Mouse (Mus musculus): ENCODE data around the gene Polr2i. TPM values are rescaled to one million over a fixed set of nuclear protein-coding genes. Genes with fewer than 3 reads are reported as not detected.
"Not testable (repeated sequence)": the region's sequence is repeated elsewhere in the genome, so short reads cannot be mapped to it uniquely, and the experiment has no call there.

Gene Polr2i
- total RNA-seq (2021): 10 to 100 TPM; 56.0 to 61.2 TPM
- long read RNA-seq, experiment 1, transcript Polr2i-201 (6 exons, 819 nt): major isoform, 19 of 25 reads
- long read RNA-seq, experiment 1, partial matches to known transcripts: 1 of 25 reads
- long read RNA-seq, experiment 1, other reads (novel, unspliced or antisense): 1 of 25 reads
- long read RNA-seq, experiment 2, transcript Polr2i-201 (6 exons, 819 nt): major isoform, 16 of 22 reads
- long read RNA-seq, experiment 2, partial matches to known transcripts: 1 of 22 reads
- long read RNA-seq, experiment 2, other reads (novel, unspliced or antisense): 0 of 22 reads

GRCm38 (mm10) chr7:30231669-30232454 lies at the start of gene Polr2i, which contains the start of gene Tbcb:
Polr2i (plus strand) TSS chr7:30231948.
Tbcb (minus strand) TSS chr7:30232272.
- peak; percentile 99 for DNase-seq
- intact Hi-C loops (cut with DNase I; ENCODE audit: low total_unique reads): loop anchor here (10.0 kb wide), 1 partner anchor 73 kb away; the partner anchor contains the start of gene Alkbh6

DNA sequence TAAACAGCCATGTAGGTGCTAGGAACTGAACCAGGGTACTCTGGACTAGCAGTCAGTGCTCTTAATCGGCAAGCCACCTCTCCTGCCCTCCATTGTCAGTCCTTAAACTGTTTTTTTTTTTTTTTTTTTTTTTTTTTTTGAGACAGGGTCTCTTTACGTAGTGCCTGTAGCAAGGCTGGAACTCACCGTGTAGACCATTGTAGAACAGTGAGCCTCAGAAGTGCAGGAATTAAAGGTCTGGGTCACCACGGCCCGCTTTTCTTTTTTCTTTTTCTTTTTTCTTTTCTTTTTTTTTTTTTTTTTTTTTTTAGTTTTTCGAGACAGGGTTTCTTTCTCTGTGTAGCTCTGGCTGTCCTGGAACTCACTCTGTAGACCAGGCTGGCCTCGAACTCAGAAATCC lies 48.6 kb upstream of the Polr2i start:
- intact Hi-C loops (cut with DNase I; ENCODE audit: low total_unique reads): not testable (repeated sequence)

GRCm38 (mm10) chr7:30183879-30184289 lies 47.9 kb upstream of the Polr2i start, which contains the start of gene Cox7a1:
Cox7a1 (plus strand) TSS chr7:30184144.
- peak; percentile 91 for DNase-seq
- intact Hi-C loops (cut with DNase I; ENCODE audit: low total_unique reads): no loop called here

More for the DNA sequence above, 48.6 kb upstream of the Polr2i start:
- DNase-seq: not testable (repeated sequence)

- DNase-seq: no peak
- intact Hi-C loops (cut with DNase I; ENCODE audit: low total_unique reads): no loop called here
Measured at GRCm38 (mm10) chr7:30184641-30185348, 47.0 kb upstream of the Polr2i start.

DNA sequence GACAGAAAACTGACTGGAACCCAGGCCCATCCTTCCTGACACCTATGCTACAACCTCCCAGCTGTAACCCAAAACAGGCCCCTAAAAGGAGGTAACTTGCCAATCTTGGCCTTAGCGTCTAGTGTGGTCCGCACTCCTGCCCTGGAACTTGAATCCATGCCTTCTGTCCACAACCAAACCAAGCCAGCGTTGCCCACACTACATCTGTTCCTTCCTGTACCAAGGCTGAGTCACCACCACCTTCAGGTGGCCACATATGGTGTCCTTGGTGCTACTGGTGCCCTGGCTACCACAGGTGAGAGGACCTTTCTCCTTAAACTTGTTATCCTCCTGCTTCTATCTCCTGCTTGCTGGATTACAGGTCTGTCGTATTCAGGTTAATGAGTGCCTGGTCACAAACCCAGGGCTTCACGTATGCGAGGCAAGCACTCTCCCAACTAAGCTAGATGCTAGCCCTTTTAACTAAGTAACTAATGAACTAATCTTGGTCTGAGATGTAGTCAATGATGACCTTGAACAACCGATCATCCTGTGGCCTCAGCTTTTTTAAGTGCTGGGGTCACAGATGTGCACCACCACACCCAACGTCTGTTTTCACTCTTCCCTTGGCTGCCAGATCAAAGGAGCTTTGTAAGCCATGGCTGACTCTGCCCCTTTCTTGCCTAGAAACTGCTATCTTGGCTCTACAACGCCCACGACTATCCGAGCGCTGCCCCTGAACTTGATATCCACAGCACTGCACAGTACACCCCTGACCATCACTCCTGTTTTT lies 43.2 kb upstream of the Polr2i start:
- DNase-seq: no peak
- intact Hi-C loops (cut with DNase I; ENCODE audit: low total_unique reads): no loop called here

DNA sequence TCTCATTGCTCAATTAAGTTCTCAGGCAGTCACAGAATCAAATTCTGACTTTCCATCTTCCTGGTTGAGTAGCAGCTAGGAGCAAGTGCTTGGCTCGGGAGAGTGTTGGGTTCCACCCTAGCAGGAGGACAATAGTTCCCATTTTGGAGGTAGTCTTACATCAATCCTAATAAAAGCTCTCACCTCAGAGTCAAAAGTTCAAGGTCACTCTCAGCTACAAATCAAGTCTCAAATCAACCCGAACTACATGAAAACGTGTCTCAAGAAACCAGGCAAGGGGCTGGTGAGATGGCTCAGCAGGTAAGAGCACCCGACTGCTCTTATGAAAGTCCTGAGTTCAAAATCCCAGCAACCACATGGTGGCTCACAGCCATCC lies 42.6 kb upstream of the Polr2i start:
- no peak for DNase-seq
- intact Hi-C loops (cut with DNase I; ENCODE audit: low total_unique reads): no loop called here

GRCm38 (mm10) chr7:30192088-30192487 lies 39.7 kb upstream of the Polr2i start:
- intact Hi-C loops (cut with DNase I; ENCODE audit: low total_unique reads): no loop called here
- DNase-seq: no peak

GRCm38 (mm10) chr7:30193013-30193412 lies 38.7 kb upstream of the Polr2i start:
- intact Hi-C loops (cut with DNase I; ENCODE audit: low total_unique reads): no loop called here
- DNase-seq: peak; percentile 40

DNA sequence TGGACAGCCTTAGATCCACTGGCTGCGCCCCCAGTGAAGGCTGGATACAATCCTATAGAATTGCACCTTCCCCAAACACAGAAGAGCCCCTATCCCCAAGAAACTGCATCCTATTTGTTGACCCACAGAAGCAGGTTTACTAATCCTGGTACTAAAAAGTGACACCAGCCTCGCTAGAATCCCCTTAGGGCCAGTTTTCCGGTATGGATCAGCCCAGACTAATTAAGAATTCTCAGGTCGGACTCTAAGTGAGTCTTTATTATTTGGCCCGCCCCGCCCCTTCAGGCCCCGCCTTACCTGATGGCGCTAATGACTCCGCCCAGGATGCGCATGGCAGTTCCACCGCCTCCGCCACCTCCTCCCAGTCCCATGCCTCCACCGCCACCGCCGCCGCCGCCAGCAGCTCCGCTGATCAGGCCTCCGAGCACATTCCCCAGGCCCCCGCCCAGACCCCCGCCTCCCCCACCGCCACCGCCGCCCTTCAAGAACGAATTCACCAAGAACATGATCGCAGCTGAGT lies 38.1 kb upstream of the Polr2i start:
- DNase-seq: peak; percentile 78
- intact Hi-C loops (cut with DNase I; ENCODE audit: low total_unique reads): no loop called here

- peak; percentile 62 for DNase-seq
- intact Hi-C loops (cut with DNase I; ENCODE audit: low total_unique reads): no loop called here
Measured at GRCm38 (mm10) chr7:30194101-30194831, 37.5 kb upstream of the Polr2i start.

DNA sequence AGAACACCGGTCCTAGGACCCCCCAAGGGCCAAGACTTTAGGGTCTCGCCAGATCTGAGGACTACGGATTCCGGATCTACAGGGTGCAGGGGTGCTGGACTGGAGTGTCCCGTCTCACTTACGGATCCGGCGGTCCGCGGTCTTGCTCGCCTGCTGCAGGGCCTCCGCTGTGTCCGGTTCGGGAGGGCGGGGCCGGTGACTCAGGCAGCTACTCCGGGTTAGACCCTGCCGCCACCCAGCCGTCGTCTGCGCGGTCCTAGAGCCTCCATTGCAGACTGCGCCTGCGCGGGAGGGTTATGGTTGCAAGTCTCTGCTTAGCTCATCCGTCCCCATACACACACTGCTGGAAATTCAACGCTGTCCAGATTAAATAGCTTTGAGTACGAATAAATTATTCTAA lies 36.9 kb upstream of the Polr2i start:
- intact Hi-C loops (cut with DNase I; ENCODE audit: low total_unique reads): no loop called here
- peak; percentile 99 for DNase-seq

- DNase-seq: no peak
- intact Hi-C loops (cut with DNase I; ENCODE audit: low total_unique reads): no loop called here
Measured at GRCm38 (mm10) chr7:30195461-30195860, 36.3 kb upstream of the Polr2i start.

DNA sequence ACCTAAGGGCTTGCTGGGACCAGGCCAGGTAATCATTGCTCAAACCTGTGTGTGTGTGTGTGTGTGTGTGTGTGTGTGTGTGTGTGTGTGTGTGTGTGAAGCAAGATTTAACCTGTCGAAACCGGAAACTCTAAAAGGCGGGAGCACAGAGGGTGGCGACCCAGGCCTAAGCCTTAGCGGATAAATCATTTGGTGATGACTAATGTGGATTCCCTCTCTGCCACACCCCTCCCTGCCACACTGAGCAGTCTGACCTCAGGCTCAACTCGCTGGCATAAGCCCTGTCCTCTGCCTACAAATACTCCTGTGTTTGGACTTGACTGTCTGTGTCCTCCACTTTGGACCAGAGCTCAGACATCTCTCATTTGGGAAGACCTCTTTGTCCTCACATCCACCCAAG lies 35.6 kb upstream of the Polr2i start:
- intact Hi-C loops (cut with DNase I; ENCODE audit: low total_unique reads): no loop called here
- DNase-seq: no peak

- DNase-seq: no peak
- intact Hi-C loops (cut with DNase I; ENCODE audit: low total_unique reads): no loop called here
Measured at GRCm38 (mm10) chr7:30197592-30198129, 34.1 kb upstream of the Polr2i start.

GRCm38 (mm10) chr7:30198481-30198971 lies 33.2 kb upstream of the Polr2i start, which contains the start of gene Capns1:
Capns1 (minus strand) TSS chr7:30198811.
- peak; percentile 53 for DNase-seq
- intact Hi-C loops (cut with DNase I; ENCODE audit: low total_unique reads): no loop called here

GRCm38 (mm10) chr7:30199498-30200139 lies 32.1 kb upstream of the Polr2i start:
- intact Hi-C loops (cut with DNase I; ENCODE audit: low total_unique reads): loop anchor here (10.0 kb wide), 1 partner anchor 185 kb away; no protein-coding TSS in a partner anchor
- DNase-seq: no peak

DNA sequence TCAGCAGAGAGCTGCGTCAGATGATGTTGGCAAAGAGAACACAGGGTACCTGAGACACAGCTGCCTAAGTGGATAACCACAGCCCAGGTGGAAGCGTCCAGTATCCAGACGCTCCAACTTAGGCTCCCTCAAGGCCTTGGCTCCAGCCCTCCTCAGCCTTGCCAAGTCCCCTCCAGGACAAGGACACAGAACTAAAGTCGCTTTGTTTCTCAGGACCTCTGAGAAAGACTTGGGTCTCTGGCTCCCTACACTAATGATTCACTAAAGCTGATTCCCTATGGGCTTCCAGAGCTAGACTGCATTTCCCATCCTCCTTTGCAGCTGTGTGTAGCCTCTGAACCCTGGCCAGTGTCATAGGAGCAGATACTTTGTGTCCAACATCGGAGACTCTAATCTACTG lies 31.5 kb upstream of the Polr2i start:
- intact Hi-C loops (cut with DNase I; ENCODE audit: low total_unique reads): loop anchor here (10.0 kb wide), 1 partner anchor 185 kb away; no protein-coding TSS in a partner anchor
- DNase-seq: no peak
